Mouse (Mus musculus) G1E (cell line): ENCODE results near the gene Med4.

Experiments used
- CTCF ChIP-seq: IDR thresholded peaks from 2 replicates; pipeline ENCODE4 v1.5.1; 2012; ENCODE audit warnings: low read depth, low read length, inconsistent platforms, mixed read lengths
- GATA1 ChIP-seq: IDR thresholded peaks from 2 replicates; pipeline ENCODE4 v1.6.1; 2012; ENCODE audit warnings: borderline replicate concordance, low read length, inconsistent platforms, mixed read lengths
- TAL1 ChIP-seq: conservative IDR thresholded peaks from 2 replicates; pipeline ENCODE4 v1.6.1; 2012; ENCODE audit warnings: low read depth, low read length, inconsistent platforms, mixed read lengths

DNA sequence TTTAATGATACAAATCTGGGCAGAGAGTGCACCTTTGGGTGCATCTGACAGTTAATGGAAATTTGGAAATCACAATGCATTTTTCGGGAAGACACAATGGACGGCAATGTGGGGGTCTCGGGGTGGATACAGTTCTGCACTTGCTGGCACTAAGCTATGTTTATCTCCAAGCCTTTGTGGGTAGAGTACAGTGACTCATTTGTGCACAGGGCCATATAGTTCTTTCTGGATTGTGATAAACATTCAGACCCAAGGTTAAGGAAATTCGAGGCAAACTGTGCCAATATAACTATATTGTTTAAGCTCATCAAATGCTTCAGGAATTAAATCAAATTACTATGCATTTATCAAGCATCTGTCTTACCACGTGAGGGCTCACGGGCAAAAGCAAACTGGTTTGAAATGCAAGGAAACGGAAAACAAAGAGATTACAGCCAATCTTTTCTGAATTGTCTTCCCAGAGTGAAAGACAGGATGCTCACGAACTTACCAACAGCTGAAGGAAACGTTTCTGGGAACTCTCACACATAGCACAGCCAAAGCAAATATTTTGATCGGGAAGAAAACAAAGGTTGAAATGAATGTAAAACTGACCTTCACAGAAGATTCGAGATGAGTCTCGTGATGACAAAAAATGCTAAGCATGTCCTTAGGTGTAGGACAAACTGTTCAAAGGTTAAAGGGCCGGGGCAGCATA is 6.4 kb upstream of the Med4 start:
- TF ChIP-seq CTCF (no peak), GATA1 (no peak), TAL1 (no peak)
